Mouse (Mus musculus): ENCODE measurements at regions not wholly inside any gene's neighbourhood (a gene's known extent, or its start where the extent isn't known, plus 50 kb on each side); places are given as distances from the start of the nearest gene placed in this dataset.

DNA sequence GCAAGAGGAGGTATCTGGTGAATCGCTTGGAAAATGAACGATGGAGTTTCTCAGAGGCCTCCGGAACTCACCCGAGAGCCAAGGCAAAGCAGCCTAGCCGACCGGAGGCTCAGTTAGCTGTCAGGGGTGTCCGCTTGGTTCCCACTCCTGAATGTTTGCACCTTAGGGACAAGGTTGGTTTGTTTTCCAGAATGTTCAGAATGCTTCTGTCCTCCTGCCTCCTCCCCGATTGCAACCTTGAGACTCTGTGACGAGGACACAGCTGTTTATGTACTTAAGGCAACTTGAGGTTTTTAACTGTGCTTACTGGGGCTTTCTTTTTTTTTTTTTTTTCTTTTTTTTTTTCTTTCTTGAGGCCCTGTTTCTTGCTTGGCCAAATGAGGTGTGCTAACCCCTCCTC, 281.1 kb upstream of the Tbx3 start:
- no peak for DNase-seq (ENCODE audit: low read depth, low spot score)

DNA sequence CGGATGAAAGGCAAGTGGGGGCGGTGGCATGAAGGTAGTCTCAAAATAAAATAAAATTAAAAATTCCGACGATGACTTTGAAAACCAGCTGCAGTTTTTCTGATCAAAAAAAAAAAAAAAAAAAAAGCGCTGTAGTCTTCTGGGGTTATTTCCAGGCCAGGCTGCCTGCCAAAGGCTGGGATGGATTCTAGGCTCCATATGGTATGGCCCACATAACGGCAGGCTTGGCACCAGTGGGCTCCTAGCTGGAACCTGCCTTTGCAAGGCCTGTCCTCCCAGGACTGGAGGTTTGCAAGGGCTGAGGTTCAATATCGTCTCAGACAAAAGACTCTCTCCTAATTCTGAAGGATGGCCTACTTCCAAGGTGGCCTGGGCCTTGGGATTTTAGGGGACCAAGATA, 280.6 kb upstream of the Tbx3 start:
- no peak for DNase-seq (ENCODE audit: low read depth, low spot score)

DNA sequence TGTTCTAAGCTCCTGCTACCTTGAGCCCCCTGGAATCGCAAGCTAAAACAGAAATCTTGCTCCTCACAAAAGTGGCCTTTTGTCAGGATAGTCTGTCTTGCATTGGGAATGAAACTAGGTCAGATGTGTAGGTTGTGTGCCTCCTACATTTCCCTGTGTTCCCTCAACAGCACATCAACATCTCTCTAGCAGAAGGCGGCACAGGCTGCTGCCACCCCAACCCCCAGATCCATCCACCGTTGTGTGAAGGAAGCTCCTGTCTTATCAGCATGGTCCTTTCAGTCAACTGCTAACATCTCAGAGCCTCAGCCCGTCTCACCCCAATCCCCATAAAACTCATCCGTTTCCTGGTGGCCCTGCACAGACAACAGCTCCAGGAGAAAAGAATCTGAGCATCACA, 272.0 kb upstream of the Tbx3 start:
- no peak for DNase-seq (ENCODE audit: low read depth, low spot score)

DNA sequence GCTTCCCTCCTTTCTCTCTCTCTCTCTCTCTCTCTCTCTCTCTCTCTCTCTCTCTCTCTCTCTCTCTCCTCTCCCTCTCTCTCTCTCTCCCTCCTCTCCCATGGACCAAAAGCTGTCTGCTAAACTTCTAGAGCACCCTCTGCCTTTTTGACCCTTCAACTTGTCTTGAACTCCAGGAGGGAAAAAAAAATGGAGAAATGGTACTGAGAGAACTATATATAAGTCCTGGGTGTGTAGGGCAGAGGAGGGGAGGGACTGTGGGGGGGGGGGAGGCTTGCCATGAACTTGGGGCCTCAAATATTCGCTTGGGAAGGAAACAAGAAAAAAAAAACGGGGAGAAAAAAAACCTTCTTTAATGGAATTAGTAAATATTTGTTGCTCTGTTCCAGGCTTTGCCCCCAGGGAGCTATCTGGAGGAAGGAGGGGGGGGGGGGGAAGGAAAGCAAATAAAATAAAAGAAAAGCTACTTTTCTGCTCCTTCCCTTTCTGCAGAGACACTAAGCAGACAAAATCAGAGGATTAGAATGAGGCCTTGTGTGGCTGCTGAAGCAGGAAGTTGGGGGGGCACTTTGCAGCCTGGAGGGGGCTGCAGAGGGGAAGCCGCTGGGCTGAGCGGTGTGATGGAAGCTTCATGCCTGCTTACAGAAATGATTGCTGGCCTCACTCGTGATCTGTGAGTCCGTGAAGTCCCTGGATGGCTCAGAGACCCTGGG, 270.1 kb upstream of the Tbx3 start:
- DNase-seq (ENCODE audit: low read depth, low spot score), result no peak

DNA sequence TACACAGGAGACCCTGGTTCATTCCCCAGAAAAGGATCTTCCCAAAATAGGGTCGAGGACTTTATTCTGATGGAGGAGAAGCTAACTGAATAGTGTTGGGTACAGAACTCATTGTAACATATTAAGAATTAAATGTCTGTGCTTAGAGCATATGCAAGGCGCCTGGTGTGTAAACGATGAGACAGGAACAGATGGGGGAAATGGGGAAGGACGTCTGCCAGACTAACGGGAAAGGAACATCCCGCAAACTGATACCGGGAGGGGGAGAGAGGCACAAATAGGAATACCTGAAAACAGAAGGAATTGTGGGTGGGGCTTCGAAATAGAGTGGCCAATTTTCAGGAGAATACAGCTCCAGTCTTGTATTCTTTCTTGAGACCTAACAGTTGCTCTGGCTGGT, 268.6 kb upstream of the Tbx3 start:
- no peak for DNase-seq (ENCODE audit: low read depth, low spot score)

DNA sequence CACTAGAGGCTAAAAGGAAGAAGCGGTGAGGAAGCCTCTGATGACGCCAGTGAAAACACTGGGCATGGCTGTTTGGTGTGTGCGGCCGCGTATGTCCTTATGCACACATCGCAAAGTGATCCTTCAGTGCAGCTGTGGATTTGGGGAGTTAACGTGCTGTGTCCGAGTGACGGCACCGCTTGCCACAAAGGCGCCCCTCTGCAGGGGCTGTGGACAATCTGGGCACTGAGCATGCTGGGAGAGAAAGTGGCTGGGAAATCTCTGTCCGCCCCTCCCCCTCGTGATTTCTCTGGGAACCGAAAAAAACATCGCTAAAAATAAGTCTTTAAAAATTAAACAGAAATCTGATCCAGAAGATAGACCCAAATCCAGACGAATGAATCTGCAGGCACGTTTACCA, 267.8 kb upstream of the Tbx3 start:
- DNase-seq (ENCODE audit: low read depth, low spot score), result no peak

DNA sequence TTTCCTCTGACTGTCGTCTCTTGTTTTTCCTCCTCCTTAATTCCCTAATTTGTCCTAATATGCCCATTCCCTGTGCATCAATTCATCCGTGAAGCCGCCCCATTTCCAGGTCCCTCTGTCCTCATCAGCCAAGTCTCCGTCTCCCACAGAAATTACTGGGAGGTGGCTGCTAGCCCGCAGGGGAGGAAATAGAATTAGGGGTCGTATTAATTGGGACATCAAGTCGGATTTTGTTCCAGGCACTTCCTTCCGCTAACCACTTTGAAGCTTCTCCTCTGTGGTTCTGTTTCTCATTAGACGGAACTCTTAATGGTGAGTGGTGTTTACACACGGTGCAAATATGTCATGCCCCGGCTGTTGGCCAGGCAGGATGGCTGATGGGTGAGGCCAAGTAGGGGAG, 259.5 kb upstream of the Tbx3 start:
- no peak for DNase-seq (ENCODE audit: low read depth, low spot score)

DNA sequence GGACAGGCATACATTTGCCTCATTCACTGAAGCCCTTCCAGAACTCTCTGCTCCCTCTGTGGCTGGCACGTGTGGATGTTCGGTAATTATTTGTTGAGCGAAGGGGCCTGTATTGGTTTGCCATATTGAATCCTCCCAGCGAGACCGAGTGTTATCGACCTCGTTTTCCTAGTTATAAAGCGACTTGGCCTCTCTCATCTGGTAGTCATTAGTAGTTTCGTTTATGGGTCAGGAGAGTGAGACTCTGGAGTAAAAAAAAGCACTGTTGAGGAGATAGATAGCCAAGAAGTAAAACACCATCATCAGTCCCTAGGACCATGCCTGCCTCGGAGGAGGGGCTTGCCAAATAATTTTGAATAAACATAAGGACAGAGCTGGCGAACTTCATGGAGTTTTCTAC, 254.6 kb upstream of the Tbx3 start:
- DNase-seq (ENCODE audit: low read depth, low spot score), result no peak

DNA sequence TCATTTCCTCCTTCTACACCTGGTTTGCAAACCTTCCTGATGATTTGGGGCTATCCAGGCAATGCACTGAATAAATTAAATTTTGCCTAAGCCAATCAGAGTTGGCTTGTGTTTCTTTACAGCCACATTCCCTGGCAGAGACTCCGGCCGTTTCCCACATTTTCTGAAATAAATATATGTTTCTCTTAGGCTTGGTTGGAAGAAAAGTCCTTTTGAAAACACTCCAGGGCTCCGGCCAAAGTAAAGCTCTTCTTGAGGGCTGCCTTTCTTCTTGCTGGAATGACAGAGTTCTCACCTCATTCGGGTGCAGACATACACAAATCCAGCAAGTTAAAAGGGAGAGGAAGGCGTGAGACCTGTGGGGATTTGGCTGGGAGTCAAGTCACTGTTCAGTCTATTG, 252.0 kb upstream of the Tbx3 start:
- no peak for DNase-seq (ENCODE audit: low read depth, low spot score)

DNA sequence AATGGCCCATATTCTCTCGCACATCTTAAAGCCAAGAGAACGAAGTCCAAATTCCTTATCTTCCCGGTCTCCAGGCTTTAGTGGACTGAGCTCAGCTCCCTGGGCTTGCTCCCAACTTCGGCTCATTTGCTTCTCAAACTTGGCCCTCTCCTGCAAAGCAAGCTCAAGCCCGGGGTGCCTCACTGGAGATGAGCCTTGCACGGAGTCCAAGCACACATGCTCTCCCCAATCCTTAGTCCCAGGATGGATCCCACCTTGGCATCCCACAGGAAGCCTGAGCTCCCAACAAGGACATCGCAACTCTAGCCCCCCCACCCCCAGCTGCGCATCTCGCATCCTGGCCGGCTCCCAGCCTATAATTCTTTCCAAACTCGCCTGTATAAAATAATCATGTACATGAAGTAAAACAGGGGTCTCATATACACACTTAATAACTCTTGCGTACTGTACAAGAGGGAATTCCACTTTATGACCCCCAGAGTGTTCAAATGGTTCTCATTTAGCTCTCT, 242.9 kb upstream of the Tbx3 start:
- DNase-seq (ENCODE audit: low read depth, low spot score), result no peak

DNA sequence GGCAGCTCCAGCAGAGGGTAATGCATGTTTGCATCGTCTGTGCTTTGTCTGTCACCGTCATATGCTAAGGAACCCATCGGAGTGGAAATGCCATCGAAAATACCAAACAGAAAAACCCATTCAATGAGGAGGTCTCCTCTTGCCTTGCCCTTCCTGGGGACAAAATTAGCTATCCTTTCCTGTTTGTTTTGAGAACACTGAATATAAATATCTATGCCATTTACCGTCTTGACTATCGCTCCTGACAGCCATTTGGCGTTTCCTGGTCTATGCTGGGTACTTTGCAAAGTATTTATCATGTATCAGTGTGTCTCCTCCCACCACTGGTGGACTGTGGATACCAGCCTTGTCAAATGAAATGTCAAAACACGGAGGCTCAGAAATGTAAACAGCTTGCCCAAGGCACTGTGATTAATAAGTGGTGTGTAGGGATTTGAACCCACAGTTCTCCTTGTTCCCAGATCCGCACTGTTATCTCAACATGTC, 239.2 kb upstream of the Tbx3 start:
- no peak for DNase-seq (ENCODE audit: low read depth, low spot score)

DNA sequence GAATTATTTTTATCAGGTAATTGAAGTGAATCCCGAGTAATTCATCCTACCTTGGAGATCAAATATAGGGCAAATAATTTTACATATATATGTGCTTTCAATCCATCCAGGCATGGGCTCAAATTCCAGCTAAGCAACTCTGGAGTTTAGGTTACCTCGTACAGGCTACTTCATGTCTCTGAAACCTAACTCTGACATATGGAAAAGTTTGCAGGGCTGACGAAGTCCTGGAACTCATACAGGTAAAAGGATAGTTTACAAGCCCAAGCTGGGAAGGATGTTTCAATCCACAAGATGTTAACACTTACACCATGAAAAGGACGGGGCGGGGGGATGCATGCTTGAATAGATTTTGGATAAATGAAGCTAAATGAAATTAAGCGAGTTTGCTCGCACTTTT, 235.9 kb upstream of the Tbx3 start:
- DNase-seq (ENCODE audit: low read depth, low spot score), result no peak

DNA sequence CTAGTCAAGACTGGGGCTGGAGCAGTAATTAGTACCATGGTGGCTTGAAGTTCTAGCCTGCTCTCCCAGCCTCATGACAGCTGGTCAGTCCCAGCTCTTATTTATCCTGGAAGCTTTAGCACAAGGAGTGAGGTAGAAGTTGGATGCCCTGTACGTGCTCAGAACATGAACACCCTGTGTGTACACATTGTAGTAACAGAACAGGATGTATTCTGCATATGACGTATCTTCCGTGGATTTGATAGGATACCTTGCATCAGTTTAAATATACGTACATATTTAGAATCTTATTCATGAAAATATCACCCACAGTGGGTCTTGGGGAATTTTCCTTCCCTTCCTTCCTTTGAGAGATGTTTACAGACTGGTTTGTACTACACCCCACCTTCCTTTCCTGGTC, 222.0 kb upstream of the Tbx3 start:
- no peak for DNase-seq (ENCODE audit: low read depth, low spot score)

DNA sequence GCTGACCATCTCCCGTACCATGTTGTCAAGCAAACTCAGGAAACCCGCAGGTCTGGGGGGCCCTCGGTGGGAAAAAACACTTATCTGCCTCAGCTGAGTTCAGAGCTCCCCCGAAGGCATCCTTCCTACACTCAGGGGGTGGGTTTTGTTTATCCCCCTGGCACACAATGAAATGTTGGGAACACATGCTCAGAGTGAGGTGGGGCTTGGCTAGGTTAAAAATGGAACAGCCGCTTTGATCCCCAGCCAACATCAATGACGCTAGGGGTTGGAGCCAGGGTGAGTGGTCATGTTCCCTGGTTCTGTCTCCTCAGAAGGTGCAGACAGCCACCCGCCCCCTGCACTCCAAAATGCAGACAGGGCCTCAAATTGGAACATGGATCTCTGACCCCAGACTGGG, 221.3 kb upstream of the Tbx3 start:
- no peak for DNase-seq (ENCODE audit: low read depth, low spot score)

DNA sequence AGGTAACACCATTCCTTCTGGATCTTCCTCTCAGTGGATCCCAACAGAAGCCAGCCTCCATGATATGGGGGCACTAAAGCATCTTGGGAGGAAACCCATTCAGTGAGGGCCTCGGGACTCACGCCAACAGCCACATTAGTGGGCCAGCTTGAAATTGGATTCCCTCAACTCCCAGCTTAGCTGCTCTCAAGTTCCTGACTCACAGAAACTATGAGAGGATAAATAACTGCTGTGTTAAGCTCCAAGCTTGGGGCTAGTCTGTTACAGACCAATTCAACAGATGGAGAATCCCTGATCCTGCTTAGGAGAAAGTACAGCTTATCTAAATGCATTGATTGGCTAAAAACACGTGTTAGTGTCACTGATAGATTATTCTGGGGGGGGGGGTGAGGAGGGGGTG, 210.7 kb upstream of the Tbx3 start:
- DNase-seq (ENCODE audit: low read depth, low spot score), result no peak

DNA sequence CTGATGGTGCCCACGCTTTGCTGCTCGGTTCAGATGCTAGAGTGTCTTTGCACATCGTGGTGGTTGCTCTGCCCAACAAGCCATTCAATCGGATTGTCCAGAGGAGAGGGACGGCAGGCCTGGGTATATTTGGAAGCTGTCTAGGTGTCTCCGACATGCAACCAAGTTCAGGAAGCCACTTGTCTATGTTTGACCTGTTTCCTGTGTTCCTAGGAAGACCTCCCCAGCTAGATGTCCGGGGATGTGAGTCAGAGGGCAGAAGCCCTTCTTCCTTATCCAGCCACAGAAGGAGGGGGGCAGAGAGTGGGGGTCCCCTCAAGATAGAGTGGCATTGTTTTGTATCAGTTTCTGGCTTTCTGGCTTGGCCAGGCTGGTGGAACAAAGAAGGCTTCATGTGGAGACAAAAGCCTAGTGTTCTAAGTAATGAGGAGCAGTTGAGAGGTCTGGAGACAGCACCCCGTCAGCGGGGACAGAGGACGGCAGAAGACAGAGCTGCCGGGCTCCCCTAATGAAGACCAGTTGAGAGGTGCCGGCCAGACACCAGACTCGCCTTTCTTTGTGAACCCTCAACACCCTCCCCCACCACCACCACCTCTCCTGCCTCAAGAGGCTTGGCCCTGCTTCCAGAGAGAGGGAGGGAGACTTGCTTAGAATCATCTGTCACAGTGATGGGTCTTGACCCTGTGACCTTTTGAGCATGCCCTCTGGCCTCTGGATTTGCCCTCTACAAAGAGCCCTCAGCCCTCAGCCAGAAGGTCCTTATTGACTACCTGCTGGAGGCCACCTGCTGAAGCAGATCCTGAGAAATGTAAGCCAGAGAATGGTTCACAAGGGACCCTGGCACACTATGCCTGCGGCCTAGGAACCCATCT, 207.6 kb upstream of the Tbx3 start:
- no peak for DNase-seq (ENCODE audit: low read depth, low spot score)

DNA sequence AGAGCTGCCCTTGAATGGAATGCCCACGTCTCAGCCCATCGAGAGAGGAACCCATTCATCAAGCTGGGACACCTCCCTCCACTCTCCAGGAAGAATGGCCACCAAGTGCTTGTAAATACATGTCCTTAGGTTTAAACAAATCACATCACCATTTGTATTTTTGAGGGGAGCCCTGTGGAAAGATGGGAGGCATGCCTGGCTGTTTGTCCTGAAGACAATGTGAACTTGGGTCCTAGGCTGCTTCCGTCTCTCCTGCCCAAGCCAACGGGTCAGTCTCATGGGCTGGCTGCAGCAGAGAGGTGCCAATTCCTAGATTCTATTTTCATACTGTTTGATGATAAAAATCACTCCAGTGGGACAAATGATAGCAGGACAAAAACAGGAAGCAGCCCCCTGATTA, 205.9 kb upstream of the Tbx3 start:
- no peak for DNase-seq (ENCODE audit: low read depth, low spot score)

DNA sequence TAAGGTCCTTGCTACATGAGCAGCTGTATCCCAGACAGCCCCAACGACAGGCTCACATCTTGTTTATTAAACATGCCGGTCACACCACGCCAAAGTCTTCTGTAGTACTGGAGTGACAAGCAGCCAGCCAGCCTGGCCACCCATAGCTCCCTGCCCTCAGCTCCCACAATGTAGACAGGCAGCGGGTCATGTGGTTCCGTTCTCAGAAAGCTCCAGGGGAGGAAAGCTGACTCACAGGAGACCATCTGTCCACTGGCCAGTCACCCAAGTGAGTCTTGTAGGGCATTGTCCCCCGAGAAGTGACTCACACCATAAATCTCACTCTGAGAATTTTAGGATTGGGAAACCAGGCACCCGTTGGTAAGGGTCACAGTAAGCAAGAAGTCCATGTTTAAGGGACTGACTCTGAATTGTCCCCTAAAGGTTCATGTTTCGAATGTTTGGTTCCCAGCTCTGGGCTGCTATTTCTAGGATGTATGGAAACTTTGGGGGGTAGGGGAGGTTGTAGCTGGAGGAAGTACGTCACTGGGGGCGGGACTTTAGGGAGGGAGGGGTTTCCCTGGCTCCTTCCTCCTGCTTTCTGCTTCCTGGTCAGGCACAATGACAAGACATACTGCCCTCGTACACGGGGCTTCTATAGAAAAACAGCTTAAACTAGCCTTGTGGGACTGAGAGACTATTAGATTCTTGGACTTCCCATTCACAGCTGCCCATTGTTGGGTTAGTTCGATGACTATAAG, 203.0 kb upstream of the Tbx3 start:
- DNase-seq (ENCODE audit: low read depth, low spot score), result no peak

DNA sequence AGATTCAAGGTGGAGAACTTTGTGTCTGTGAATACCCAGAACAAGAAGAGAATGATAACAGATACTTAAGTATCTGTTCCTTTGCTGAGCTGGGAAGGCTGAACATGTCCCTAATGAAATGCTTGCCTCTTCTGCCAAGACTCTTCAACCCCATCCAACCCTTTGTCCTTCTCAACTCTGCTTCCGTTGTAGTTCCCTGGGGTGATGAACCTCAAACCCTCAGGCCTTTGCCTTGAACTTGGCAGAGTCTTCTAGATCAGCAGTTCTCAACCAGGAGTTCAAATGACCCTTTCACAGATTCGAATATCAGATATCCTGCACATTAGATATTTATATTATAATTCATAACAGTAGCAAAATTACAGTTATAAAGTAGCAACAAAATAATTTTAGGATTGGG, 192.5 kb upstream of the Tbx3 start:
- DNase-seq (ENCODE audit: low read depth, low spot score), result no peak

DNA sequence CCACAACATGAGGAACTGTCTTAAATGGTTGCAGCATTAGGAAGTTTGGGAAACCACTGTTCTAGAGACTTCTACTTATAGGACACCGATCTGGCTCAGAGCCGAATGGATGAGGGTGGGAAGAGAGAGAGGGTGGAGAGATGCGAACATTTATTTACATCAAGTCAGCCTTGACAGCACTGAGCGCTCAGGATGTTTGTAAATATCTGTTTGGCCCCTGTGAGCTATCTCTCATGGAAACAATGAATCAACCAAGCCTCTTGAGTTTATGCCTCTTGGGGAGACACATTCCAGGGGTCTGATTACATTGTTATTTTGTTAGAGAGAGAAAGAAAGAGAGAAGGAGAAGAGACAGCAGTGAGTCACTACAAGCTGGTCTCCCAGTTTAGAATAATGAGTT, 192.1 kb upstream of the Tbx3 start:
- DNase-seq (ENCODE audit: low read depth, low spot score), result no peak

DNA sequence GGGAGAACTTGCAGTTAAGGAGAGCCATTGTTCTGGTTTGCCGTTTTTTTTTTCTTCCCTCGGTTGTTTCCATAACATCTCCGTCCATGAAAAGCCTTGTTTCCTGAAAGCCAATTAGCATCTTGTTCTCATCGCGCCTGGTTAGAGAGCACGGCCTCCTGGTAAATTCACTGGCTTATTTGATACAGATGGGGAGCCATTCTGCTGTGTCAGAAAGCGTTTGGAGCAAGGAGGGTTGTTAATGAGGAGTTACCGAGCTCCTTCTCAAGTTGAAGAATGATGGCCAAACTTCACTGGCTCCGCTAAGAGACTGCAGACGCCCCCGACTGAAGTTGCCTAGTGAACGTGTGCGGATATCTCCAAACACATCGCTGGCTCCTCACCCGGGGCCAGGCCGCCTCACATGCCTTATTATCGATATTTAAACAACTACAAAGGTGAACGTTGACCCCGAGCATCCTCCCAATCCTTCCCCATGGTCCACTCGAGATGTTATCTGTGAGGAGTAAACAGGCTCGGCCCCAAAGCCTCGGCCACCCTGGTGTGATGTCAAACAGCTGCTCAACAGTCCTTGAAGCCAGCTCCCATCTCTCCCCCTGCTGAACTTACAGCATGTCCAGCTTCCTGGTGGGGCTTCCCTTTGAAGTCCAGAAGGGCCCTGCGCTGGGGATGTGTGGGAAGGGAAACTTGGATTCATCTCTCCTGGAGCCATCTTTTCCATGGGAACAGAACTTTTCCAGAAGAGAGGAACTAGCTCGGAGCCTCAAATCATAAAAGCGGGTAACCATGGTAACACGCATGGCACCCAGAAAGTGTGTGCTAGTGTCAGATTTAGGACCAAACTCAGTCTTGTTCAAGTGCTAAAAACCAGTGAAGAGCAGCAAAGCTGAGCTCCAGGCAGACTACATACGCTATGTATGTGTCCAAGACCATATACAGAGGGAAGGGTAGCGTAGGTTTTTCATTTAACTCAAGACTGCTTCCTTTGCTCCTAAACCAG, 190.0 kb upstream of the Tbx3 start:
- no peak for DNase-seq (ENCODE audit: low read depth, low spot score)
